Mouse (Mus musculus): ENCODE results near the gene Majin. TPM values are rescaled to one million over a fixed set of nuclear protein-coding genes. Genes with fewer than 3 reads are reported as not detected.

Majin gene
- polyA plus RNA-seq, 1 experiment from 2014 or later: not detected

DNA sequence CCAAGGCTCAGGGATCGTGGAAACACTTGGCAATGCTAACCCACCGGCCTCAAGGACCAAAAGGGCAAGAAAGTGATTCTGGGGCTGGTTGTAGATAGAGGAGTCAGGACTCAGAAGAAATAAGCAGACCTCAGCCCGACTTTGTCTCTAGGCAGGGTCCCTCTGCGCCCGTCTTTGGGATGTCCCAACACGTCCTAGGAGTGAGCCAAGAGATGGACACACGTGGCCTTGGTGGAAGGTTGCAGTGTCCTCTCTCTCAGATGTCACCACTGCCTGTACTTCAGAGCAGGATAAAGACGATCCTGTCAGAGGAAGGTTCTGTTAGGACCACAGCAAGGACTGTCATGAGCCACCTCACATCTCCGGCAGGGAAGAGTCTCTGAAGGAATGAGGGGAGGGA lies 86.5 kb downstream of the Majin start:
- Histone ChIP-seq H3K4me1 (replicated peaks; ENCODE audit: control insufficient read depth, insufficient read depth, low read length) (peaks cover 10% of the 10 kb centered on the region), H3K4me2 (ENCODE audit: low read length) (no peak overlapping the region), H3K27me3 (replicated peaks; ENCODE audit: control insufficient read depth, insufficient read depth, low read length) (0 out of 2 replicates have a peak, but pooled peaks cover 3% of the 10 kb centered on the region), H3K9ac (ENCODE audit: low read length) (no peak overlapping the region), H3K36me3 (ENCODE audit: control insufficient read depth, insufficient read depth, low read length) (no peaks in the 10 kb centered on the region), H3K4me3 (ENCODE audit: low read depth, low read length) (no peak overlapping the region), H3K27ac (ENCODE audit: low read depth) (no peak overlapping the region), H3K9me3 (ENCODE audit: control insufficient read depth, low read length) (no peaks in the 10 kb centered on the region)
- 51% methylated on average over 9 of the region's 9 CpGs for WGBS
- ATAC-seq (replicated peaks; ENCODE audit: low FRiP score, low TSS enrichment, low read depth) (no peak), DNase-seq (ENCODE audit: low spot score) (no peak)

DNA sequence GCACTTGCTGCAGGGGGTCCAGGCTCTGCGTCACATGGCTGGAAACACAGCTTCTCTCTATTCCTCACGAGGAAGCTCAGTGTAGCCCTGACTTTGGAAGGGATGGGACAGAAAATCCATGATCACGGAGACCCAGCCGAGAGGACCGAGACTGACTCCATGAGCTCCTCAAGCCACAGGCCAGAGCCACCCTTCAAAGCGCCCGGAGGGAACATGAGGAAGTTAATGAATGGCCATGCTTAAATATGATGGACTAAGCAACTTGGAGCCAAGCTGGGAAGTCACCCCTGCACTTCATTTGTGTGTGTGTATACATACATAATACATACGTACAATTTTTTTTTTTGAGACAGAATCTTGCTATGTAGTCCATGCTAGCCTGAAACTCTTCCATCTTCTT lies 87.0 kb downstream of the Majin start:
- no peak for DNase-seq (ENCODE audit: low spot score)
- H3K4me2 ChIP-seq (ENCODE audit: low read length): no peak overlapping the region
- H3K27me3 ChIP-seq (replicated peaks; ENCODE audit: control insufficient read depth, insufficient read depth, low read length): 0 out of 2 replicates have a peak, but pooled peaks cover 3% of the 10 kb centered on the region
- ATAC-seq (replicated peaks; ENCODE audit: low FRiP score, low TSS enrichment, low read depth): no peak
- H3K4me3 ChIP-seq (ENCODE audit: low read depth, low read length): no peak overlapping the region
- no peak overlapping the region for H3K27ac ChIP-seq (ENCODE audit: low read depth)
- H3K9ac ChIP-seq (ENCODE audit: low read length): no peak overlapping the region
- H3K4me1 ChIP-seq (replicated peaks; ENCODE audit: control insufficient read depth, insufficient read depth, low read length): peaks cover 13% of the 10 kb centered on the region
- no peaks in the 10 kb centered on the region for H3K36me3 ChIP-seq (ENCODE audit: control insufficient read depth, insufficient read depth, low read length)
- 25% methylated on average over 8 of the region's 8 CpGs for WGBS
- H3K9me3 ChIP-seq (ENCODE audit: control insufficient read depth, low read length): no peaks in the 10 kb centered on the region

DNA sequence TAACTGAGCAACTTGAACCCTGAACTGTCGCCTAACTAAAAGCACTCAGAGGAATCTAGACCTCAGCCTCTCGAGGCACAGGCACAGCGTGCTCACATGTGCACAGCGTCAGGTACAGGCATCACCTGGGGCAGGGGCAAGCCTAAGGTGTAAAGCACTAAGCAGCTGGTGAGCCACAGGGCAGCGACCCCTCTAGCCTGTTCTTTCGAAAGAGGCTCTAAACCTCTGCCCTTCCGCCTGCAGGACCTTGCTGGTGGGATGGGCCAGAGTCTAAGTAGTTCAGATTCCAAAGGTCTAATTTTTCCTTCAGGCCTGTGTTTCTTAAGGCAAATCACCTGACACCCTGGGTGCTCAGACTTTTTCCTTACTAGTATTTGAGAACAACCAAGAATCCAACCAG lies 87.9 kb downstream of the Majin start:
- H3K9ac ChIP-seq (ENCODE audit: low read length): no peak overlapping the region
- no peak overlapping the region for H3K4me3 ChIP-seq (ENCODE audit: low read depth, low read length)
- H3K36me3 ChIP-seq (ENCODE audit: control insufficient read depth, insufficient read depth, low read length): no peaks in the 10 kb centered on the region
- H3K4me1 ChIP-seq (replicated peaks; ENCODE audit: control insufficient read depth, insufficient read depth, low read length): peaks cover 13% of the 10 kb centered on the region
- 0 out of 2 replicates have a peak, but pooled peaks cover 3% of the 10 kb centered on the region for H3K27me3 ChIP-seq (replicated peaks; ENCODE audit: control insufficient read depth, insufficient read depth, low read length)
- no peak for ATAC-seq (replicated peaks; ENCODE audit: low FRiP score, low TSS enrichment, low read depth)
- no peak overlapping the region for H3K4me2 ChIP-seq (ENCODE audit: low read length)
- DNase-seq (ENCODE audit: low spot score): no peak
- H3K27ac ChIP-seq (ENCODE audit: low read depth): no peak overlapping the region; the same call in 1 of the 2 replicates
- 62% methylated on average over 7 of the region's 7 CpGs for WGBS
- H3K9me3 ChIP-seq (ENCODE audit: control insufficient read depth, low read length): no peaks in the 10 kb centered on the region

DNA sequence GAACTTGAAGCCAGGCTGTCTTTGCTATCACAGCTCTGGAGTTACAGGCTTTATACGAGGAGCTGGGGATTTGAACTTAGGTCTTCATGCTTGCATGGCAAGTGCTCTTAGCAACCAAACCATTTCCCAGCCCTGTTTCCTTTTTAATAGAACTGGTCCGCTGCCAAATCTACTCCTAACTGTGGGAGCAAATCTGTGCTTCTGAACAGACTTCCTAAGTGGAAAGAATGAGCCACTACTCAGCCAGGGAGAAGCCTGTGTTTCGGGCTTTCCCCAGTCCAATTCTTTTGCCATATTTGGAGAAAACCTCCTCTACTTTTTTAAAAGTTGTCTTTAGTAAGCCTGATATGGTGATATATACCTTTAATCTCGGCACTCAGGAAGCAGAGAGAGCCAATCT lies 88.5 kb downstream of the Majin start:
- Histone ChIP-seq H3K9me3 (ENCODE audit: control insufficient read depth, low read length) (no peaks in the 10 kb centered on the region), H3K4me2 (ENCODE audit: low read length) (no peak overlapping the region), H3K4me3 (ENCODE audit: low read depth, low read length) (no peak overlapping the region), H3K9ac (ENCODE audit: low read length) (no peak overlapping the region), H3K27me3 (replicated peaks; ENCODE audit: control insufficient read depth, insufficient read depth, low read length) (0 out of 2 replicates have a peak, but pooled peaks cover 3% of the 10 kb centered on the region), H3K36me3 (ENCODE audit: control insufficient read depth, insufficient read depth, low read length) (no peaks in the 10 kb centered on the region), H3K4me1 (replicated peaks; ENCODE audit: control insufficient read depth, insufficient read depth, low read length) (peaks cover 15% of the 10 kb centered on the region), H3K27ac (ENCODE audit: low read depth) (no peak overlapping the region; the same call in 1 of the 2 replicates)
- no peak for ATAC-seq (replicated peaks; ENCODE audit: low FRiP score, low TSS enrichment, low read depth)
- no peak for DNase-seq (ENCODE audit: low spot score)
- 71% methylated on average over 4 of the region's 4 CpGs for WGBS

GRCm38 (mm10) chr19:6273592-6273991 lies 89.4 kb downstream of the Majin start:
- Histone ChIP-seq H3K27me3 (replicated peaks; ENCODE audit: control insufficient read depth, insufficient read depth, low read length) (0 out of 2 replicates have a peak, but pooled peaks cover 3% of the 10 kb centered on the region), H3K36me3 (ENCODE audit: control insufficient read depth, insufficient read depth, low read length) (no peaks in the 10 kb centered on the region), H3K4me1 (replicated peaks; ENCODE audit: control insufficient read depth, insufficient read depth, low read length) (peaks cover 24% of the 10 kb centered on the region), H3K4me3 (ENCODE audit: low read depth, low read length) (no peak overlapping the region), H3K27ac (ENCODE audit: low read depth) (no peak overlapping the region), H3K9ac (ENCODE audit: low read length) (no peak overlapping the region), H3K9me3 (ENCODE audit: control insufficient read depth, low read length) (no peaks in the 10 kb centered on the region), H3K4me2 (ENCODE audit: low read length) (no peak overlapping the region)
- WGBS: 72% methylated on average over 4 of the region's 4 CpGs
- ATAC-seq (replicated peaks; ENCODE audit: low FRiP score, low TSS enrichment, low read depth) (no peak), DNase-seq (ENCODE audit: low spot score) (no peak)

MicroRNAs encoded within 50 kb of the gene (microRNA counts, 519-probe panel; counts per million panel counts)
- 4,883 counts per million, percentile 83 among the panel's probes with 10 or more counts for microRNA mmu-miR-192

Small RNAs within 50 kb of the gene (microRNA-seq; reads per million reads assigned to microRNA genes)
- gene Mir192 (4,126 reads per million, percentile 89 among the genes with 10 or more reads in this experiment), gene Mir194-2 (2,821 reads per million, percentile 87 among the genes with 10 or more reads in this experiment)

Other genes starting within 250 kb of the Majin start
- 84.4 and 87.9 TPM in 2 replicates for gene Pola2, start 220.2 kb upstream of the Majin start, polyA plus RNA-seq (2014; fragmentation: Nextera tagmentation; extraction: Ambion mirVana)
- not detected in 2 replicates for gene Slc22a20, start 198.2 kb upstream of the Majin start, polyA plus RNA-seq (2014; fragmentation: Nextera tagmentation; extraction: Ambion mirVana)
- gene Capn1, start 168.5 kb upstream of the Majin start, polyA plus RNA-seq (2014; fragmentation: Nextera tagmentation; extraction: Ambion mirVana): 9.4 and 10.1 TPM in 2 replicates
- gene Syvn1, start 137.8 kb upstream of the Majin start, polyA plus RNA-seq (2014; fragmentation: Nextera tagmentation; extraction: Ambion mirVana): 24.5 and 28.1 TPM in 2 replicates
- gene Mrpl49, start 126.6 kb upstream of the Majin start, polyA plus RNA-seq (2014; fragmentation: Nextera tagmentation; extraction: Ambion mirVana): 82.1 and 82.5 TPM in 2 replicates
- 1,017 and 1,054 TPM in 2 replicates for gene Fau, start 126.5 kb upstream of the Majin start, polyA plus RNA-seq (2014; fragmentation: Nextera tagmentation; extraction: Ambion mirVana)
- gene Znhit2, start 123.2 kb upstream of the Majin start, polyA plus RNA-seq (2014; fragmentation: Nextera tagmentation; extraction: Ambion mirVana): 33.8 and 38.3 TPM in 2 replicates
- gene Tm7sf2, start 116.0 kb upstream of the Majin start, polyA plus RNA-seq (2014; fragmentation: Nextera tagmentation; extraction: Ambion mirVana): 30.6 and 31.4 TPM in 2 replicates
- 63.9 and 65.0 TPM in 2 replicates for gene Vps51, start 107.2 kb upstream of the Majin start, polyA plus RNA-seq (2014; fragmentation: Nextera tagmentation; extraction: Ambion mirVana)
- not detected in 2 replicates for gene Tmem262, start 104.4 kb upstream of the Majin start, polyA plus RNA-seq (2014; fragmentation: Nextera tagmentation; extraction: Ambion mirVana)
- 1.1 and 1.5 TPM in 2 replicates for gene Gm28374, start 102.1 kb upstream of the Majin start, polyA plus RNA-seq (2014; fragmentation: Nextera tagmentation; extraction: Ambion mirVana)
- 70.9 and 77.0 TPM in 2 replicates for gene Zfpl1, start 99.4 kb upstream of the Majin start, polyA plus RNA-seq (2014; fragmentation: Nextera tagmentation; extraction: Ambion mirVana)
- 43.3 and 44.1 TPM in 2 replicates for gene Cdca5, start 99.4 kb upstream of the Majin start, polyA plus RNA-seq (2014; fragmentation: Nextera tagmentation; extraction: Ambion mirVana)
- gene AC131692.1, start 90.0 kb upstream of the Majin start, polyA plus RNA-seq (2014; fragmentation: Nextera tagmentation; extraction: Ambion mirVana): 0.22 and 0.59 TPM in 2 replicates
- 4.1 and 4.4 TPM in 2 replicates for gene Naaladl1, start 78.6 kb upstream of the Majin start, polyA plus RNA-seq (2014; fragmentation: Nextera tagmentation; extraction: Ambion mirVana)
- gene Sac3d1, start 65.7 kb upstream of the Majin start, polyA plus RNA-seq (2014; fragmentation: Nextera tagmentation; extraction: Ambion mirVana): 53.9 and 59.9 TPM in 2 replicates
- gene Snx15, start 56.1 kb upstream of the Majin start, polyA plus RNA-seq (2014; fragmentation: Nextera tagmentation; extraction: Ambion mirVana): 35.4 and 36.0 TPM in 2 replicates
- 0.30 and 1.1 TPM in 2 replicates for gene Batf2, start 43.4 kb upstream of the Majin start, polyA plus RNA-seq (2014; fragmentation: Nextera tagmentation; extraction: Ambion mirVana)
- 101 and 110 TPM in 2 replicates for gene Arl2, start 42.8 kb upstream of the Majin start, polyA plus RNA-seq (2014; fragmentation: Nextera tagmentation; extraction: Ambion mirVana)
- 0.53 and 1.1 TPM in 2 replicates for gene Gpha2, start 42.0 kb downstream of the Majin start, polyA plus RNA-seq (2014; fragmentation: Nextera tagmentation; extraction: Ambion mirVana)
- 24.1 and 27.5 TPM in 2 replicates for gene Ppp2r5b, start 51.5 kb downstream of the Majin start, polyA plus RNA-seq (2014; fragmentation: Nextera tagmentation; extraction: Ambion mirVana)
- 11.6 and 12.9 TPM in 2 replicates for gene Atg2a, start 57.3 kb downstream of the Majin start, polyA plus RNA-seq (2014; fragmentation: Nextera tagmentation; extraction: Ambion mirVana)
- 46.9 and 47.7 TPM in 2 replicates for gene Ehd1, start 92.3 kb downstream of the Majin start, polyA plus RNA-seq (2014; fragmentation: Nextera tagmentation; extraction: Ambion mirVana)
- 1.5 and 1.8 TPM in 2 replicates for gene Cdc42bpg, start 122.1 kb downstream of the Majin start, polyA plus RNA-seq (2014; fragmentation: Nextera tagmentation; extraction: Ambion mirVana)
- 55.2 and 56.2 TPM in 2 replicates for gene Men1, start 150.6 kb downstream of the Majin start, polyA plus RNA-seq (2014; fragmentation: Nextera tagmentation; extraction: Ambion mirVana)
- gene Map4k2, start 156.7 kb downstream of the Majin start, polyA plus RNA-seq (2014; fragmentation: Nextera tagmentation; extraction: Ambion mirVana): 7.6 and 9.2 TPM in 2 replicates
- 135 and 143 TPM in 2 replicates for gene Sf1, start 179.3 kb downstream of the Majin start, polyA plus RNA-seq (2014; fragmentation: Nextera tagmentation; extraction: Ambion mirVana)
- gene Pygm, start 200.0 kb downstream of the Majin start, polyA plus RNA-seq (2014; fragmentation: Nextera tagmentation; extraction: Ambion mirVana): 5.9 and 6.2 TPM in 2 replicates
- gene Rasgrp2, start 215.0 kb downstream of the Majin start, polyA plus RNA-seq (2014; fragmentation: Nextera tagmentation; extraction: Ambion mirVana): 30.0 and 31.8 TPM in 2 replicates
- 1.9 and 2.1 TPM in 2 replicates for gene Nrxn2, start 234.3 kb downstream of the Majin start, polyA plus RNA-seq (2014; fragmentation: Nextera tagmentation; extraction: Ambion mirVana)